Mouse (Mus musculus) cerebellum, adult 8-10 months (tissue): ENCODE data around the gene Wdr34.
A peak's percentile ranks its signal among the peaks of the same experiment; 100 is the strongest.

ENCODE experiments used
- DNase-seq: peaks from one replicate; pipeline ENCODE4 v3.0.0; 2022

Wdr34 gene

DNA sequence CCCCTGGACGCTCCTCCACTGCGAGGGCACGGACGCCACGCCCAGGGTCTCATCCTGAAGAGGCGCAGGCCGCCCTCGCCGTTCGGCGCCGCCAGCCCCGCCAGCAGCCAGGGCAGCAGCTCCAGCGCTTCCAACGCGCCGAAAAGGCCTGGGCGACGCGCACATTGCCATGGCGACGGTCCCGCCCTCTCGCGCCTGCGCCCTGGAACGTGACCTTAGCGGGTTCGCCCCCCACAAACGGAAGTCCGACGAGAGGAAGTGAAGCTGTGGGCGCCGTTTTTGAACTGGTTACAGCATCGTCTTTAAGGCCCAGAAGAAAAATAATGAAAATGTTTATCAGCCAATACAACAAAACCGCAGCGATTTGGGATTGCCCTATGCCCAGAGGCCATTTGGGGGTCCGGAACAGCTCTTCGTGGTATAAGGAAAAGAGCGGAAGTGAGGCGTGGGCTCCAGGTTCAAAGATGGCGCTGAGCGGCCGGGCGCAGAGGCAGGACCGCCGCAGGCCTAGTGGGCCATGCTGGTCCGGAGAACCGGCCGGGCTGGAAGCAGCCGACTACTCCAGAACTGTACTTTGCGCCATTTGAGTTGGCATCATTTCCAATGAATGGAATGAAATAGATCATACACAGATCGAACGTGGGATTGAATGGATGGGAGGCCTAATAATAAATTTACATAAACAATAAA lies at the start of gene Wdr34:
Wdr34 (minus strand) TSS at position 183 of the 690 bp plus-strand sequence.
- peak; percentile 97 for DNase-seq

GRCm38 (mm10) chr2:30095882-30096527 lies 47.3 kb upstream of the Wdr34 start:
- no peak for DNase-seq

GRCm38 (mm10) chr2:30094208-30094588 lies 45.5 kb upstream of the Wdr34 start:
- DNase-seq: no peak

DNA sequence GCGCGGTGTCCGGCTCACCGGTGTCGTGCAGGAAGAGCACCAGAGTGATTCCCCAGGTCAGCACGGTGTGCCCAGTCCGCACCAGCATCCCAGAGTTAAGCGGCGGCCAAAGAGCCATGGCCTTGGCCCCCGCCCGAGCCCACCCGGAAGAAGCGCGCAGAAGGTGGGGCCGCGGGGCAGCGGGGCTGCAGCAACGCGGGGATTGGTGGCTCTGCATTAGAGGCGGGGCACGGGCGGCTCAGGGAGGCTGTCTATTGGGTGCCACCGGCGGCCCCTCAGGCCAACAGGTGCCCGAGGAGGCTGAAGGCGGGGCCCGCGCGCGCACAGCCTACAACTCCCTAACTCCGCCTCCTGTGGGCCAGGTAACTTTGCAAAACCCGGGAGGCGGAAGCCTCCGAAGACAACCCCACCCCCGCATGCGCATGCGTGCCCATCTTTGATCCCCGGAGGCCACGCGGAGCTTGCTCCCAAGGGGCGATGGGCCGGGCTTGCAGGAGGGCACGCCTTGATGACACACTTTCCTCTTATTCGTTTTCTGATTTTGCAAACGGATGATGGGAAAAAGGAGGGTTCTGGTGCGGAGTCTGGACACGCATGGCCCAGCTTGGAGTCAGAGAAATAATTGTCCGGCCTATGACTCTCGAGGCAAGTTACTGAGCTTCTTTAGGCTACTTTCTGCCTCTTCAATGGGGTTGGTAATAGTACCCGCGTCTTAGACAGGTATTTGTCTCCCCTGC lies 45.0 kb upstream of the Wdr34 start, which contains the start of gene Zdhhc12:
Zdhhc12 (minus strand) TSS at position 178 of the 737 bp plus-strand sequence.
- DNase-seq: peak; percentile 86

DNA sequence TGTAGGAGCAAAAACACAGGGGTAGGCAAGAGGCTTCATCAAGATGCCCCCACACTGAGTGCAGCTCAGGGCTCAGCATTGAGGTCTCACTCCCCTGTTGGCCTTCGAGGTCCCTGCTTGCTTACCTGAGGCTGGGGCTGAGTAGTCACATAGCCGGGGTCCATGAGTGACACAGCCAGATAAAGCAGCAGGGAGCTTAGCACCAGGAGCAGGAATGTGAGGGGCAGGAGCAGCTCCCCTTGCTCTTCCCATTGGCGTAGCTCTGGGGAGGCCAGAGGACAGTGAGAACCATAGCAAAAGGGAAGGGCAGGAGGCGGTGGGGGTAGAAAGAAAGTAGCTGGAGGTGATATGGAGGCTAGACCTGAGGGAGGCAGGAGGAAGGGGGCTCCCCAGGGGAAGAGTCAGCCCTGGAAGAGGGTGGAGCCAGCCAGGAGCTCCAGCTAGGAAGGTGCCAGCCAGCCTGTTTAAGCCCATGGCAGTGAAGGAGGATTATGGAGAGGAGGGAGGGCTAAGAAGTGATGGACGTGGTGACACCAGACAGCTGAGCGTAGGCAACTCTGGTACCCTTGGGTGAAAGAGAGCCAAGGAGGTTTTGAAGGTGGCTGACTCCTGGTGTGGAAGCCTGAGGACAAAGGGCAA lies 43.7 kb upstream of the Wdr34 start:
- DNase-seq: no peak

DNA sequence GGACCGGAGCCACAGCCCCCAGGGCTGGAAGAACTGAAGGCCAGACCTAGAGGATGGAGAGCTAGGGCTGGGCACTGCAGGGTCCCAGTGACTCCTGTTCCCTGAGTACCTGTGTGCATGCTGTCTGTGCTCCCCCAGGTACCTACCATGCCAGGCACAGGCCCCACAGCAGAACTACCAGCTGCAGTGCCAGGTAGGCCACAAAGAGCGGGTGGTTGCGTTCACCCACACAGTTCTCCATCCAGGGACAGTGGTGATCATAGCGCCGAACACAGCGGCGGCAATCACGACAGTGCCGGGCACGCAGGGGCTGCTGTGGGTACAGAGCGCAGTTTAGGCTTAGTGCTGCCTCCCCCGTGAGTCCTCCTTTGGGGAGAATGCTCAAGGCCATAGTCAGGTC lies 42.8 kb upstream of the Wdr34 start:
- DNase-seq: no peak

- no peak for DNase-seq
These were observed 38.6 kb upstream of the Wdr34 start for GRCm38 (mm10) chr2:30087310-30087709.

- DNase-seq: no peak
These were observed 36.0 kb upstream of the Wdr34 start for GRCm38 (mm10) chr2:30084632-30085031.

DNA sequence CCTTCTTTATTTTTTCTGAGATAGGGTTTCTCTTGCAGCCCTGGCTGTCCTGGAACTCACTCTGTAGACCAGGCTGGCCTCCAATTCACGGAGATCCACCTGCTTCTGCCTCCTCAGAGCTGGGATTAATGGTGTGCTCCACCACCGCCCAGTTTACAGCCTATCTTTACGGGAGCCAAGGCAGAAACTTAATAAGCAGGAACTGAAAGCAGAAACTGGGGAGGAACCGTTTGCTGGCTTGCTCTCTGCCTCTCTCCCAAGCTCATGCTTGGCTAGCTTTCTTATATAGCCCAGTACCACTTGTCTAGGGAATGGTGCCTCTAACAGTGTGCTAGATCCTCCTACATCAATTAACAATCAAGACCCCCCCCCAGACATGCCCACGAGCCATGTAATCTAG lies 35.4 kb upstream of the Wdr34 start:
- no peak for DNase-seq

DNA sequence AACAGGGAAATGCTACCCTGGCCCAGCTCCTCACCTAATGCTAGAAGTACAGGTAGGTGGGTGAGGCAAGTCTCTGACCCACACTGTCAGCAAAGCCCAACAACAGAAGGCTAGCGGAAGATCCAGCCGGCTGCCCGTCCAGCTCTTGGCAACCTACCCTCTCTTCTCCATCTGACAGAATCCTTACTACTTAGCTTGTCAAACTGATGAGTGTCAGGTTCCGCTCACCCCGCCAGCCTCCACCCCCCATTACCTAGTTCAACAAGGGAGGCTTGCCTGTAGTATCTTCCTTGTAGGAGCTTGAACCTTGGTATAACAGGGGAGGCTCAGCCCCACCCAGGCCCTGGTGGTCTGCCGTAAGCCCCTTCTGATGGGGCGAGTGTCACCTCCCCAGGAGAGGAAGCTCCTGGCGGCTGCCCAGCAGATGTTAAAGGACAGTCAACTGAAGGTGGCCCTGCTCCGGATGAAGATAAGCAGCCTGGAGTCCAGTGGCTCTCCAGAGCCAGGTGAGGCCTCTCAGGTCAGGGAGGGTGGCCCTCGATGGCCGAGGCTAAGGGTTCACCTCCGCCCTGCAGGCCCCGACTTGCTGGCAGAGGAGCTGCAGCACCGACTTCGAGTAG lies 31.6 kb upstream of the Wdr34 start:
- no peak for DNase-seq

DNA sequence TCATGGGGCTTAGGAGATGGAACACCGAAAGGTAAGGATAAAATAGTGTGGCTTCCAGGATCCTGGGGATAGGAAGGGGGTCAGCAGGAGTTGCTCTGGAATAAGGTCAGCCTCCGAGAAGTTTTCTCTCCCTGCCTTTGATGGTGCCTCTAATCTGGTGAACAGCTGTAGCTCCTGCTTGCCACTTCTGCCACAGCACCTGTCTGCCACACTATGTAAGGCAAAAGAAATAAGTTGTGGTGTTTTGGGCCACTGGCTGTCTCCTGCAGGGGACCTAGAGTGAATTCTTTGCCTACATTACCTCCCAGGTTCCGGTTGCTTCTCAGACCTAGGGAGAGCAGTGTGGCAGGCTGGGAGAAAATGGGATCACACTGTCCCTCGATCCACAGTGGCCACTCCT lies 30.1 kb upstream of the Wdr34 start:
- no peak for DNase-seq

GRCm38 (mm10) chr2:30078349-30078712 lies 29.6 kb upstream of the Wdr34 start:
- no peak for DNase-seq

GRCm38 (mm10) chr2:30077502-30078348 lies 29.0 kb upstream of the Wdr34 start, which contains the start of gene Pkn3:
TSS of gene Pkn3 (plus strand) at chr2:30077684.
- DNase-seq: peak; percentile 75

DNA sequence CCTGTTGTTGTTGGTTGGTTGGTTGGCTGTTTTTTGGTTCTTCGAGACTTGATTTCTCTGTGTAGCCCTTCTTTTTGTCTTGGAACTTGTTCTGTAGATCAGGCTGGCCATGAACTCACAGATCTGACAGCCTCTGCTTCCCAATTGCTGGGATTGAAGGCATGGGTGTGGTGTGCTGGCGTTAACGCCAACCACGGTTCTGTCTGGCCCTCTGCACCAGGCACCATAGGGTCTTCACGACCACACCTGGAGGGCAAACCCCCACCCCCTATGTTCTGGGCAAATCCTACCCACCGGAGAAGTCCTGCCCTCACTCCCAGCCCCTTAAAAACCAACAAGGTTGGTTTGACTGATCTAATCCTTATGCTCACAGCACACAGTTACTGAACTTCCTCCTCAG lies 28.3 kb upstream of the Wdr34 start:
- DNase-seq: no peak

- DNase-seq: no peak
These were observed 27.8 kb upstream of the Wdr34 start for GRCm38 (mm10) chr2:30076439-30076838.

GRCm38 (mm10) chr2:30075625-30076024 lies 26.9 kb upstream of the Wdr34 start:
- no peak for DNase-seq

GRCm38 (mm10) chr2:30073285-30073684 lies 24.6 kb upstream of the Wdr34 start:
- DNase-seq: no peak

GRCm38 (mm10) chr2:30072875-30073274 lies 24.2 kb upstream of the Wdr34 start:
- no peak for DNase-seq

GRCm38 (mm10) chr2:30067962-30068361 lies 19.3 kb upstream of the Wdr34 start:
- DNase-seq: no peak

DNA sequence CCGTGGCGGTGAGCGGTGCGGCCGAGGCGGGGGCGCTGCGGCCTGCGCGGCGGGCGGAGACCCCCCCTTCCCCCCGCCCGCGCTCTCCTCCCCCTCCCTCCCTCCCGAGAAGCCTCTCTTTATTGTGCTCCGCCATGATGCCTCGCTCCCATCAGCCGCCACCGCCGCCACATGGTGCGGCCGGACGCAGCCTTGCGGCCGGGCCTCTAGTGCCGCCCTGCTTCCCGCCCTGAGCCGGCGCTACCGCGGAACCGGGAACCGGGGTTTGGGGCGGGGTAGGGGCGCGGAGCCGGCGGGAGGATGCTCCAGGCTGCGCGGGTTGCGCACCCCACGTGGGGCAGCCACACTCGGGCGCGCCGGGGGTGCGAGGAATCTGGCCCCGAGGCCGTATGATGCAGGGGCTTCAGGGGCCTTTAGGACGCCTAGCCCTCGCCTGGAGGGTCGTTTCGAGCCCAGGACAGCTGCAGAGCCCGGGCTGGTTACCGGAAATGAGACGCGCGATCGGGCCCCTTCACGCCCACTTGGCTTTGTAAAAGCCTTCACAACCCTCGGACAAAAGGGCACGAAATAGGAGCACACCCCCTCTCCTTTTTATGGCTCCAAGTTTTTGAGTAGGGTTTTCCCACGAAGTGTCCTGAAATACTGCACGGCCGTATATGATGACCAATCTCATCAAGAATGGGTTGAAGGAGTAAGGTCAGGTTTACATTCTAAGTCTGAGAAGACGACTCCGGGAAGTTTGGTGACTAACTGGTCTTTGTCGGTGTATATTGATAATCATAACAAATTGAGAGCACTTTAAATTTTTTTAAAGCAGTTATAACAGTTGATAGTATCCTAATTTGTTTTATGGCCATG lies 18.6 kb upstream of the Wdr34 start:
- peak; percentile 47 for DNase-seq
